Mouse (Mus musculus) spleen, adult 2 months (tissue): Measurements from ENCODE around the gene Pbx1. TPM values are rescaled to one million over a fixed set of nuclear protein-coding genes. Genes with fewer than 3 reads are reported as not detected.

Experiments
- DNase-seq, 2 experiments: peaks; one replicate each; pipeline versions ENCODE4 v3.0.0 to v3.0.0-alpha.2; 2012 to 2021; ENCODE audit warnings: low spot score in 2 of 2, low read depth in 1 of 2
- H3K27ac ChIP-seq: fragments of 200-500 bp; 2 replicates; pipeline ENCODE4 v1.5.1; 2012; ENCODE audit warnings: low read length, inconsistent platforms; ENCODE audit not compliant: insufficient read depth
- H3K27me3 ChIP-seq: fragments of 200-500 bp; 2 replicates; pipeline ENCODE4 v1.6.1; 2012; ENCODE audit warnings: mild to moderate bottlenecking, moderate library complexity, low read length, inconsistent platforms; ENCODE audit not compliant: control insufficient read depth, insufficient read depth
- H3K36me3 ChIP-seq: fragments of 200-500 bp; 2 replicates; pipeline ENCODE4 v1.6.1; 2012; ENCODE audit warnings: mild to moderate bottlenecking, low read length, inconsistent platforms; ENCODE audit not compliant: control insufficient read depth, insufficient read depth
- H3K4me1 ChIP-seq: fragments of 200-500 bp; 2 replicates; pipeline ENCODE4 v1.6.1; 2011; ENCODE audit warnings: inconsistent platforms; ENCODE audit not compliant: control insufficient read depth, insufficient read depth, insufficient read length
- H3K4me3 ChIP-seq: fragments of 200-500 bp; 2 replicates; pipeline ENCODE4 v1.5.1; 2011; ENCODE audit warnings: mild to moderate bottlenecking, inconsistent platforms; ENCODE audit not compliant: insufficient read depth, insufficient read length; ENCODE audit errors: extremely low read depth
- CTCF ChIP-seq: fragments of 200-500 bp; IDR thresholded peaks from 2 replicates; pipeline ENCODE4 v1.5.1; 2011; ENCODE audit warnings: mild to moderate bottlenecking, inconsistent platforms; ENCODE audit not compliant: insufficient read depth, insufficient read length, insufficient replicate concordance; ENCODE audit errors: extremely low read depth
- POLR2A ChIP-seq: fragments of 200-500 bp; IDR thresholded peaks from 2 replicates; pipeline ENCODE4 v1.6.1; 2011; ENCODE audit warnings: low read depth, low read length, inconsistent platforms
- whole genome bisulfite sequencing: fragments of 180-500 bp; shearing (Covaris S2); methylation state at CpG from one replicate; pipeline ENCODE4 v1.1.7; 2018; 5-methylcytosine and 5-hydroxymethylcytosine counted together
- polyA plus RNA-seq: library from polyadenylated mRNA; depleted of rRNA; stranded (reverse); fragments of >200 nt; gene quantifications from 2 replicates; pipeline ENCODE4 v1.2.3, GENCODE M21; 2012

The Pbx1 gene
- polyA plus RNA-seq, 1 experiment: 9.2 TPM

- Histone ChIP-seq H3K27ac (no peak overlapping the region), H3K4me1 (no peaks in the 10 kb centered on the region), H3K27me3 (no peaks in the 10 kb centered on the region), H3K36me3 (no peaks in the 10 kb centered on the region), H3K4me3 (no peak overlapping the region)
- DNase-seq: no peak
- WGBS: 78% methylated on average over 6 of the region's 6 CpGs
- TF ChIP-seq CTCF (no peak), POLR2A (no peak)
Observed at GRCm38 (mm10) chr1:168472545-168473254, 40.6 kb upstream of the Pbx1 start.

- no peaks in the 10 kb centered on the region for H3K27me3 ChIP-seq
- no peak for DNase-seq
- no peaks in the 10 kb centered on the region for H3K36me3 ChIP-seq
- TF ChIP-seq CTCF (no peak), POLR2A (no peak)
- 93% methylated on average over 1 of the region's 1 CpGs for WGBS
- no peak overlapping the region for H3K27ac ChIP-seq
- no peak overlapping the region for H3K4me3 ChIP-seq
- H3K4me1 ChIP-seq: no peaks in the 10 kb centered on the region
Observed at GRCm38 (mm10) chr1:168459426-168459825, 27.4 kb upstream of the Pbx1 start.

GRCm38 (mm10) chr1:168457191-168457747 is 25.2 kb upstream of the Pbx1 start:
- no peak for DNase-seq
- Histone ChIP-seq H3K4me1 (no peaks in the 10 kb centered on the region), H3K27me3 (no peaks in the 10 kb centered on the region), H3K4me3 (no peak overlapping the region), H3K27ac (no peak overlapping the region), H3K36me3 (no peaks in the 10 kb centered on the region)
- 62% methylated on average over 7 of the region's 7 CpGs for WGBS
- TF ChIP-seq POLR2A (no peak), CTCF (no peak)

GRCm38 (mm10) chr1:168455178-168455577 is 23.1 kb upstream of the Pbx1 start:
- 88% methylated on average over 8 of the region's 8 CpGs for WGBS
- no peak for TF ChIP-seq POLR2A
- TF ChIP-seq CTCF: no peak
- Histone ChIP-seq H3K27ac (no peak overlapping the region), H3K27me3 (no peaks in the 10 kb centered on the region), H3K4me3 (no peak overlapping the region), H3K4me1 (no peaks in the 10 kb centered on the region), H3K36me3 (no peaks in the 10 kb centered on the region)
- DNase-seq: no peak

GRCm38 (mm10) chr1:168433671-168434070 is 1.6 kb upstream of the Pbx1 start:
- WGBS: 88% methylated on average over 3 of the region's 3 CpGs

GRCm38 (mm10) chr1:168432281-168432725 is 233 bp upstream of the Pbx1 start:
- Histone ChIP-seq H3K36me3 (no peaks in the 10 kb centered on the region), H3K4me1 (no peaks in the 10 kb centered on the region; the same call in 1 of the 2 replicates), H3K27ac (peak overlapping the region; percentile 64; the same call in 1 of the 2 replicates), H3K4me3 (peak overlapping the region; percentile 67; the same call in 1 of the 2 replicates), H3K27me3 (peaks cover 2% of the 10 kb centered on the region; the same call in 1 of the 2 replicates)
- TF ChIP-seq CTCF (no peak), POLR2A (no peak)
- under 1% methylated on average over 22 of the region's 22 CpGs for WGBS
- peak; percentile 73 to 79 for DNase-seq

More at GRCm38 (mm10) chr1:168433671-168434070, 1.6 kb upstream of the Pbx1 start:
- no peaks in the 10 kb centered on the region; the same call in 1 of the 2 replicates for H3K4me1 ChIP-seq
- DNase-seq: no peak
- TF ChIP-seq CTCF: no peak
- no peak for TF ChIP-seq POLR2A
- H3K4me3 ChIP-seq: no peak overlapping the region
- no peak overlapping the region for H3K27ac ChIP-seq
- no peaks in the 10 kb centered on the region for H3K36me3 ChIP-seq
- peaks cover 2% of the 10 kb centered on the region; the same call in 1 of the 2 replicates for H3K27me3 ChIP-seq
